Comparison of ENCODE assay signal across 10 mouse cellular contexts in the genomic region with DNA sequence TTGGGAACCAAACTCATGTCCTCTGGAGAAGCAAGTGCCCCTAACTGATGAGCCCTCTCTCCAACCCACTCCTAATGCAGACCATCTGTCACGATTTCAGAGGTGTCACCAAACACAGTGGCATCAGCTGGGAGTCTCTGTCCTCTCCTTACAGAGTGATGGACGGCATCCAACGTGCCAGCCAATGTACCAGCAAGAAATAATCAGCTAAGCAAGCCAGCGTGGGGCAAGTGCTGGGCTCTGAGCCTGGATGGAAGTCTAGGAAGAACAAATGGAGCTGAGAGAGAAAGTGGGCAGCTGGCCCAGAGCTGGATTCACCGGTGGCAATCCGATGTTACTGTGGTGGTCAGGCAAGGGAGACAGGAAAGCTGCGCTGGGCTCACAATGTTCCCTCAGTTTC.
DNase-seq lines count a peak whose midpoint lies in the region; ATAC-seq and TF ChIP-seq lines count a peak whose summit lies in the region.
"Had no signal": no experiment of that assay in that cellular context is flagged by ENCODE, and none has a peak within 500 bp of the region (broad histone marks: within the 10 kb centered on the region; RNA-seq: fewer than 3 reads in every experiment).

No protein-coding gene starts in this region.

- H3K27ac ChIP-seq in hindbrain, embryonic 15.5 days (replicated peaks) = peak overlapping the region; percentile 57; the same call in 1 of the 2 replicates
- no peak overlapping the region for H3K27ac ChIP-seq in hindbrain, embryonic 10.5 days
- H3K27ac ChIP-seq in forebrain, postnatal 0 days (ENCODE audit: low read depth, low read length) = 0 out of 2 replicates have a peak overlapping the region, but pooled peaks have one; percentile 36
- H3K27ac ChIP-seq: kidney, postnatal 0 days had no signal

- no peaks in the 10 kb centered on the region for H3K9me3 ChIP-seq in hindbrain, embryonic 15.5 days
- 0 out of 2 replicates have a peak, but pooled peaks cover 6% of the 10 kb centered on the region for H3K9me3 ChIP-seq in hindbrain, embryonic 10.5 days
- H3K9me3 ChIP-seq in forebrain, postnatal 0 days (ENCODE audit: low read length) = no peaks in the 10 kb centered on the region

- no peak for DNase-seq in hindbrain, embryonic 10.5 days (ENCODE audit: low spot score)
- peak; percentile 77 for DNase-seq in forebrain, postnatal 0 days
- peak; percentile 58 for DNase-seq in layer of hippocampus, adult 9-10 months (ENCODE audit: low spot score)
- DNase-seq in right cerebral cortex, postnatal 25 days = peak; percentile 48
- DNase-seq in spleen, postnatal 4 days (ENCODE audit: low spot score in 2 of 2) = no peak
- DNase-seq in adrenal gland, adult 18-20 months (ENCODE audit: low spot score in 2 of 2) = no peak

- no peaks in the 10 kb centered on the region for H3K36me3 ChIP-seq in hindbrain, embryonic 15.5 days
- H3K36me3 ChIP-seq in hindbrain, embryonic 10.5 days = no peaks in the 10 kb centered on the region
- no peaks in the 10 kb centered on the region for H3K36me3 ChIP-seq in forebrain, postnatal 0 days (ENCODE audit: insufficient read depth)

- WGBS in hindbrain, embryonic 15.5 days = 50% methylated on average over 7 of the region's 7 CpGs
- WGBS in hindbrain, embryonic 10.5 days = 82% methylated on average over 7 of the region's 7 CpGs
- WGBS in forebrain, postnatal 0 days = 36% methylated on average over 7 of the region's 7 CpGs

- no peaks in the 10 kb centered on the region for H3K4me1 ChIP-seq in hindbrain, embryonic 15.5 days (replicated peaks)
- no peaks in the 10 kb centered on the region for H3K4me1 ChIP-seq in hindbrain, embryonic 10.5 days (replicated peaks)
- H3K4me1 ChIP-seq in forebrain, postnatal 0 days (ENCODE audit: insufficient read depth) = no peaks in the 10 kb centered on the region
- H3K4me1 ChIP-seq: megakaryocyte, embryonic 14.5 days had no signal

- no peak overlapping the region for H3K9ac ChIP-seq in hindbrain, embryonic 15.5 days
- H3K9ac ChIP-seq in forebrain, postnatal 0 days = no peak overlapping the region

- no peaks in the 10 kb centered on the region for H3K27me3 ChIP-seq in hindbrain, embryonic 15.5 days
- H3K27me3 ChIP-seq in hindbrain, embryonic 10.5 days (ENCODE audit: insufficient read depth, poor library complexity, severe bottlenecking) = no peaks in the 10 kb centered on the region
- no peaks in the 10 kb centered on the region for H3K27me3 ChIP-seq in forebrain, postnatal 0 days (ENCODE audit: insufficient read depth, low read length)
- H3K27me3 ChIP-seq: megakaryocyte, embryonic 14.5 days had no signal

- ATAC-seq in hindbrain, embryonic 15.5 days (ENCODE audit: low FRiP score, low read depth) = peak; percentile 88
- ATAC-seq in forebrain, postnatal 0 days = peak; percentile 78
- ATAC-seq in granulocyte monocyte progenitor cell, adult 5-6 weeks (replicated peaks; ENCODE audit: poor library complexity, severe bottlenecking) = no peak

- H3K4me2 ChIP-seq in hindbrain, embryonic 15.5 days = no peak overlapping the region
- H3K4me2 ChIP-seq in forebrain, postnatal 0 days (ENCODE audit: low read depth) = no peak overlapping the region

- no peak overlapping the region for H3K4me3 ChIP-seq in hindbrain, embryonic 15.5 days
- no peak overlapping the region for H3K4me3 ChIP-seq in hindbrain, embryonic 10.5 days
- no peak overlapping the region for H3K4me3 ChIP-seq in forebrain, postnatal 0 days (ENCODE audit: low read depth, low read length)
- H3K4me3 ChIP-seq: megakaryocyte, embryonic 14.5 days had no signal

- no peak for TF ChIP-seq CTCF in forebrain, postnatal 0 days (IDR thresholded peaks at IDR 0.05; ENCODE audit: low read depth)

Comparison
In these comparisons a context has a peak if more than half of its experiments do, and no peak if none do; other contexts are left out.
1. DNase-seq: peak in forebrain, postnatal 0 days (single experiment), layer of hippocampus, adult 9-10 months (single experiment) and right cerebral cortex, postnatal 25 days (single experiment); none in hindbrain, embryonic 10.5 days (single experiment), spleen, postnatal 4 days (0 of 2) and adrenal gland, adult 18-20 months (0 of 2).